22 mouse cellular contexts compared by ENCODE assay signal in the genomic region with DNA sequence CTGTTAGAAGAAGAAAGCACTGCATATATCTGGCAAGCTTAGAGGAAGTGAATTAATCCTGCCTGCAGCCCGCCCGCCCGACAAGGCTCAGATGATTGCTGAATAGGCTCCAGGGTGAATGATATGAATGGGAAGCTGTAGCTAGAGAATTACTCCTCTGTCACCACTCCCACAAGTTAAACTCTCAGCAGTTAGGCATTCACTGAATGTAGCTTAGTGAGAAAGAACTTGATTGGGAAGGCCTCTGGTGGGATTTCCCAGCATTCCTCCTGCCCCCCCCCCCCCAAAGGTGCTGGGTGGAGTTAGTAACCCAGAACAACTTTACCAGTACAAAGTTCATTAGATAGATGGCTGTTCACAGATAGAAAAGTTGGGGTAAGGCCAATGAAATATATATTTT. TPM values are rescaled to one million over a fixed set of nuclear protein-coding genes. Genes with fewer than 3 reads are reported as not detected.
DNase-seq lines count a peak whose midpoint lies in the region; ATAC-seq and TF ChIP-seq lines count a peak whose summit lies in the region.
"Had no signal": no experiment of that assay in that cellular context is flagged by ENCODE, and none has a peak within 500 bp of the region (broad histone marks: within the 10 kb centered on the region; RNA-seq: fewer than 3 reads in every experiment).

No protein-coding gene starts in this region.

- no peak overlapping the region for H3K9ac ChIP-seq in embryonic facial prominence, embryonic 11.5 days (replicated peaks; ENCODE audit: low read length)
- H3K9ac ChIP-seq in stomach, embryonic 15.5 days = no peak overlapping the region
- H3K9ac ChIP-seq in liver, embryonic 12.5 days = no peak overlapping the region
- H3K9ac ChIP-seq: embryonic facial prominence, embryonic 12.5 days; heart, embryonic 15.5 days; limb, embryonic 13.5 days; liver, embryonic 14.5 days; lung, embryonic 15.5 days; midbrain, embryonic 12.5 days; neural tube, embryonic 13.5 days had no signal

- ATAC-seq in embryonic facial prominence, embryonic 11.5 days (replicated peaks; ENCODE audit: insufficient number of reproducible peaks, low FRiP score, low TSS enrichment, low read depth) = no peak
- no peak; the same call in 1 of the 2 replicates for ATAC-seq in stomach, embryonic 15.5 days (ENCODE audit: insufficient read depth, low FRiP score, low read depth)
- ATAC-seq in liver, embryonic 12.5 days = no peak

- no peak overlapping the region for H3K27ac ChIP-seq in embryonic facial prominence, embryonic 11.5 days (replicated peaks; ENCODE audit: low read depth, low read length)
- no peak overlapping the region for H3K27ac ChIP-seq in embryonic facial prominence, embryonic 10.5 days (replicated peaks)
- peak overlapping the region; percentile 22; the same call in 1 of the 2 replicates for H3K27ac ChIP-seq in stomach, embryonic 15.5 days
- no peak overlapping the region for H3K27ac ChIP-seq in gastrocnemius, adult 2 months
- H3K27ac ChIP-seq in liver, embryonic 12.5 days = no peak overlapping the region
- H3K27ac ChIP-seq: embryonic facial prominence, embryonic 12.5 days; heart, embryonic 15.5 days; hindbrain, embryonic 10.5 days; limb, embryonic 13.5 days; liver, embryonic 14.5 days; lung, embryonic 15.5 days; midbrain, embryonic 12.5 days; neural tube, embryonic 13.5 days had no signal

- H3K9me3 ChIP-seq in embryonic facial prominence, embryonic 11.5 days (replicated peaks; ENCODE audit: control insufficient read depth, low read length) = no peaks in the 10 kb centered on the region
- no peaks in the 10 kb centered on the region for H3K9me3 ChIP-seq in embryonic facial prominence, embryonic 10.5 days
- no peaks in the 10 kb centered on the region for H3K9me3 ChIP-seq in stomach, embryonic 15.5 days
- H3K9me3 ChIP-seq in liver, embryonic 12.5 days (replicated peaks) = no peaks in the 10 kb centered on the region
- H3K9me3 ChIP-seq: embryonic facial prominence, embryonic 12.5 days; G1E; heart, embryonic 15.5 days; hindbrain, embryonic 10.5 days; limb, embryonic 13.5 days; lung, embryonic 15.5 days; midbrain, embryonic 12.5 days; neural tube, embryonic 13.5 days had no signal

- H3K4me3 ChIP-seq in embryonic facial prominence, embryonic 11.5 days (ENCODE audit: low read depth, low read length) = no peak overlapping the region
- H3K4me3 ChIP-seq in embryonic facial prominence, embryonic 10.5 days = no peak overlapping the region
- H3K4me3 ChIP-seq in stomach, embryonic 15.5 days (replicated peaks) = no peak overlapping the region
- H3K4me3 ChIP-seq in gastrocnemius, adult 2 months = no peak overlapping the region
- no peak overlapping the region for H3K4me3 ChIP-seq in liver, embryonic 12.5 days
- H3K4me3 ChIP-seq: embryonic facial prominence, embryonic 12.5 days; heart, embryonic 15.5 days; hindbrain, embryonic 10.5 days; limb, embryonic 13.5 days; lung, embryonic 15.5 days; midbrain, embryonic 12.5 days; neural tube, embryonic 13.5 days had no signal

- no peaks in the 10 kb centered on the region for H3K36me3 ChIP-seq in embryonic facial prominence, embryonic 11.5 days (replicated peaks; ENCODE audit: control insufficient read depth, insufficient read depth, low read depth, low read length)
- H3K36me3 ChIP-seq in embryonic facial prominence, embryonic 10.5 days (replicated peaks) = peaks cover 47% of the 10 kb centered on the region
- peaks cover 15% of the 10 kb centered on the region; the same call in 1 of the 2 replicates for H3K36me3 ChIP-seq in stomach, embryonic 15.5 days
- H3K36me3 ChIP-seq in liver, embryonic 12.5 days = peaks cover 23% of the 10 kb centered on the region

- TF ChIP-seq CTCF in gastrocnemius, adult 2 months (IDR thresholded peaks at IDR 0.05) = no peak

- WGBS in embryonic facial prominence, embryonic 11.5 days = 78% methylated on average over 3 of the region's 3 CpGs
- 74% methylated on average over 3 of the region's 3 CpGs for WGBS in embryonic facial prominence, embryonic 10.5 days
- 36% methylated on average over 3 of the region's 3 CpGs for WGBS in stomach, embryonic 15.5 days
- 56% methylated on average over 3 of the region's 3 CpGs for WGBS in liver, embryonic 12.5 days (ENCODE audit: insufficient replicate concordance)

- peak; percentile 1 for DNase-seq in embryonic facial prominence, embryonic 11.5 days (ENCODE audit: low spot score)
- DNase-seq in embryonic facial prominence, embryonic 10.5 days (ENCODE audit: low spot score) = no peak
- DNase-seq in ES-CJ7 (ENCODE audit: low read depth, low spot score) = peak; percentile 50
- DNase-seq in fibroblast of lung, adult 2 months (ENCODE audit: low read depth) = peak; percentile 15
- no peak for DNase-seq in gastrocnemius, adult 2 months
- DNase-seq in testis, postnatal 10 days (ENCODE audit: low spot score) = no peak
- DNase-seq: cerebellum, adult 9-10 months; gastrocnemius, postnatal 36 days; layer of hippocampus, postnatal 36 days; lung, postnatal 4 days; right cerebral cortex, adult 18-20 months had no signal

- no peaks in the 10 kb centered on the region for H3K27me3 ChIP-seq in embryonic facial prominence, embryonic 11.5 days (ENCODE audit: control insufficient read depth, insufficient read depth, low read length)
- no peaks in the 10 kb centered on the region for H3K27me3 ChIP-seq in embryonic facial prominence, embryonic 10.5 days (replicated peaks; ENCODE audit: low read depth, poor library complexity, severe bottlenecking)
- H3K27me3 ChIP-seq in stomach, embryonic 15.5 days (replicated peaks) = no peaks in the 10 kb centered on the region
- H3K27me3 ChIP-seq in liver, embryonic 12.5 days (replicated peaks) = no peaks in the 10 kb centered on the region
- H3K27me3 ChIP-seq: embryonic facial prominence, embryonic 12.5 days; heart, embryonic 15.5 days; limb, embryonic 13.5 days; lung, embryonic 15.5 days; midbrain, embryonic 12.5 days; neural tube, embryonic 13.5 days had no signal

- H3K4me1 ChIP-seq in embryonic facial prominence, embryonic 11.5 days (ENCODE audit: control insufficient read depth, insufficient read depth, low read length) = no peaks in the 10 kb centered on the region
- peaks cover 16% of the 10 kb centered on the region for H3K4me1 ChIP-seq in embryonic facial prominence, embryonic 10.5 days
- 0 out of 2 replicates have a peak, but pooled peaks cover 7% of the 10 kb centered on the region for H3K4me1 ChIP-seq in stomach, embryonic 15.5 days
- H3K4me1 ChIP-seq in liver, embryonic 12.5 days = peaks cover 26% of the 10 kb centered on the region

- no peak overlapping the region for H3K4me2 ChIP-seq in embryonic facial prominence, embryonic 11.5 days (ENCODE audit: low read depth, low read length)
- H3K4me2 ChIP-seq in stomach, embryonic 15.5 days = no peak overlapping the region
- H3K4me2 ChIP-seq in liver, embryonic 12.5 days = no peak overlapping the region
- H3K4me2 ChIP-seq: embryonic facial prominence, embryonic 12.5 days; heart, embryonic 15.5 days; limb, embryonic 13.5 days; lung, embryonic 15.5 days; midbrain, embryonic 12.5 days; neural tube, embryonic 13.5 days had no signal

- intact Hi-C loops in gastrocnemius, adult 2 months (cut with DNase I) = no loop called here

RNA-seq across cellular contexts. Expression of a gene that starts 4.6 kb away (rescaled TPM):
- polyA plus RNA-seq in embryonic facial prominence, embryonic 11.5 days (2014; fragmentation: Nextera tagmentation; extraction: Ambion mirVana) = 16.5 and 19.9 TPM in 2 replicates
- polyA plus RNA-seq in embryonic facial prominence, embryonic 10.5 days (2016; fragmentation: Nextera tagmentation; extraction: Ambion mirVana) = 32.1 and 36.1 TPM in 2 replicates
- 73.5 and 98.1 TPM in 2 replicates for polyA plus RNA-seq in stomach, embryonic 15.5 days (2015; fragmentation: Nextera tagmentation; extraction: Ambion mirVana)
- total RNA-seq in gastrocnemius, adult 2 months (2021) = 10 to 100 TPM; 14.7 to 23.0 TPM
- 19.2 and 19.9 TPM in 2 replicates for polyA plus RNA-seq in liver, embryonic 12.5 days (2016; fragmentation: Nextera tagmentation; extraction: Ambion mirVana)

RNA-seq across cellular contexts. Expression of a gene that starts 7.3 kb away (rescaled TPM):
- 25.5 and 29.1 TPM in 2 replicates for polyA plus RNA-seq in embryonic facial prominence, embryonic 11.5 days (2014; fragmentation: Nextera tagmentation; extraction: Ambion mirVana)
- 25.0 and 26.9 TPM in 2 replicates for polyA plus RNA-seq in embryonic facial prominence, embryonic 10.5 days (2016; fragmentation: Nextera tagmentation; extraction: Ambion mirVana)
- 35.5 and 39.7 TPM in 2 replicates for polyA plus RNA-seq in stomach, embryonic 15.5 days (2015; fragmentation: Nextera tagmentation; extraction: Ambion mirVana)
- total RNA-seq in gastrocnemius, adult 2 months (2021) = 10 to 100 TPM; 35.2 to 43.2 TPM
- 32.7 and 34.1 TPM in 2 replicates for polyA plus RNA-seq in liver, embryonic 12.5 days (2016; fragmentation: Nextera tagmentation; extraction: Ambion mirVana)

RNA-seq across cellular contexts. Expression of a gene that starts 26.3 kb away (rescaled TPM):
- 154 and 158 TPM in 2 replicates for polyA plus RNA-seq in embryonic facial prominence, embryonic 11.5 days (2014; fragmentation: Nextera tagmentation; extraction: Ambion mirVana)
- 153 TPM in 2 replicates for polyA plus RNA-seq in embryonic facial prominence, embryonic 10.5 days (2016; fragmentation: Nextera tagmentation; extraction: Ambion mirVana)
- 153 and 156 TPM in 2 replicates for polyA plus RNA-seq in stomach, embryonic 15.5 days (2015; fragmentation: Nextera tagmentation; extraction: Ambion mirVana)
- 100 to 1,000 TPM; 134 to 157 TPM for total RNA-seq in gastrocnemius, adult 2 months (2021)
- 131 and 136 TPM in 2 replicates for polyA plus RNA-seq in liver, embryonic 12.5 days (2016; fragmentation: Nextera tagmentation; extraction: Ambion mirVana)

Comparison
In these comparisons a context has a peak if more than half of its experiments do, and no peak if none do; other contexts are left out.
1. DNase-seq: peak in embryonic facial prominence, embryonic 11.5 days (single experiment), ES-CJ7 (single experiment) and fibroblast of lung, adult 2 months (single experiment); none in embryonic facial prominence, embryonic 10.5 days (single experiment), gastrocnemius, adult 2 months (single experiment) and testis, postnatal 10 days (single experiment).